Mouse (Mus musculus) fat pad, adult 2 months (tissue): ENCODE results near the gene Olfr1434.
"Not testable (repeated sequence)": the region's sequence is repeated elsewhere in the genome, so short reads cannot be mapped to it uniquely, and the experiment has no call there.

Source experiments
- DNase-seq: peaks from one replicate; pipeline ENCODE4 v3.0.0-alpha.2; 2011; ENCODE audit warnings: low read depth, low spot score; ENCODE audit errors: extremely low read depth

The Olfr1434 gene

DNA sequence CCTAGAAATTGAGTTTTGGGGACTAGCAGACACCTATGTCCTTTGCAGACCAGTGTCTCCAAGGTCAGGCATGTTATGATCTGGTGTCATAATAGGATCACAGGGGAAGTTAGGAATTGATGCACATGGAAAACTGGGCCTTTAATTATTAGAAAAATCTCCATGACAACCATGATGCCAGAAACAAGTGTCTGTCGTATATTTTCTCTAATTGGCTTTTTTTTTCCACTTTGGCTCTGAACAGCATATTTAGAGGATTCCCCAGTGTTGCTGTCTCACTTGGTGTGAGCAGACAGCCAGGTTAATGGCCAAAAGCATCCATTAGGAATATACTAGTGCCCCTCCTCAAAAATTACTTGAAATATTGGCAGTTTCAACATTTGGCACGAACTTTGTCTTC is at the start of gene Olfr1434:
TSS of gene Olfr1434 (plus strand) at position 301 of the 400 bp plus-strand sequence.
- no peak for DNase-seq

- DNase-seq = not testable (repeated sequence)
Observed at GRCm38 (mm10) chr19:12232496-12232895, 47.2 kb upstream of the Olfr1434 start, which contains the start of gene Olfr1432. Gene Olfr1432, minus strand, starts transcription at chr19:12232596.

DNA sequence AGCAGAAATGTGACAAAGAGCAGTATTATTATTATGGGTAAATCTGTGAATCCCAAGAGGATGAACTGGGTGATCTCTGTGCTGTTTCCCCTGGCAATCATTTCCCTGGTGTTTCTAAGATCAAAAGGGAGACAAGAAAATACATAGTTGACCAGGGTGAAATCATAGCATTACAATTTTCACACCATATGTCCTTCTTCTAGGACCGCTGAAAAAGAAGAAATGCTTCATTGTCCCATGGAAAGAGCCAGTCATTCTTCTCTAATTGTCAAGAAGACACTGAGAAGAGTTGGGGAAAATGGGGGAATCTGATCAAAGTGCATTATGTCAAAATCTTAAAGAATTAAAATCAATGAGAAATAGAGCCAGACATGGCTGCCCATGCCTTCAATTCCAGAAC is 38.1 kb upstream of the Olfr1434 start, which contains the start of gene Olfr262:
TSS of gene Olfr262 (minus strand) at position 101 of the 400 bp plus-strand sequence.
- DNase-seq = no peak

DNA sequence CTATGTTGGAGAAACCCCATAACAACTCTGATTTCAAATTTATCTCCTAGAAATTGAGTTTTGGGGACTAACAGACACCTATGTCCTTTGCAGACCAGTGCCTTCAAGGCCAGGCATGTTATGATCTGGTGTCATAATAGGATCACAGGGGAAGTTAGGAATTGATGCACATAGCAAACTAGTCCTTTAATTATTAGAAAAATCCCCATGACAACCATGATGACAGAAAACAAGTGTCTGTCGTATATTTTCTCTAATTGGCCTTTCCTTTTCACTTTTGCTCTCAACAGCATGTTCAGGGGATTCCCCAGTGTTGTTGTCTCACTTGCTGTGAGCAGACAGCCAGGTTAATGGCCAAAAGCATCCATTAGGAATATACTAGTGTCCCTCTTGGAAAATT is 18.9 kb upstream of the Olfr1434 start, which contains the start of gene Olfr235:
TSS of gene Olfr235 (plus strand) at position 301 of the 400 bp plus-strand sequence.
- DNase-seq = no peak

DNA sequence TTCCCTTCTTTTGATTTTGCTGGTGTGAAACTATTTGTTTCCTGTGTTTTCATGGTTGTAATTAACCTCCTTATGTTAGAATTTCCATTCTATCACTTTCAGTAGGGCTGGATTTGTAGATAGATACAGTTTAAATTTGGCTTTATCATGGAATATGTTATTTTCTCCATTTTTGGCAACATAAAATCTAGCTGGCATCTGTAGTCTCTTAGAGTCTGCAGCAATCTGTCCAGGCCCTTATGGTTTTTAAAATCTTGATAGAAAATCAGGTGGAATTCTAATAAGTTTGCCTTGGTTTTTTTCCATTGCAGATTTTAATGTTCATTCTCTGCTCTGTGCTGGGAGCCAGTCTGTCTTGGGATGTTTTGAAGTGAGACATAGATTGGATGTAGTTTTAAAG is 13.3 kb downstream of the Olfr1434 start:
- DNase-seq = no peak

DNA sequence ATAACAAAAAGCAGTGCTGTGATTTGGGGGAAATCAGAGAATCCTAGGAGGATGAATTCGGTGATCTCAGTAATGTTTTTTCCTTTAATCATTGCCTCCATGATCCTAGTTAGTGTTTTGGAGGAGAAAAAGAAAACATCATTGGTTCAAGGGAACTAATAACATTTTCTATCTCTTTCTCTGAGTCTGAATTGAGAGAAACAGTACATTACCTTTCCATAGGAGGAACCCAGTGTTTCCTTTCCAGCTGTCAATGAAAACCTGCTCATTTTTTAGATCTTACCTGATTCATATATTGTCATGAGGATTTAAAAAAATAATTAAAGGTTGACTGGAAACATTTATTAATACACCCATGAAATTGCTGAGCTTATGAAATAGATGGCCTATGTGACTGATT is 19.4 kb downstream of the Olfr1434 start, which contains the start of gene Olfr1436:
TSS of gene Olfr1436 (minus strand) at position 101 of the 400 bp plus-strand sequence.
- not testable (repeated sequence) for DNase-seq

DNA sequence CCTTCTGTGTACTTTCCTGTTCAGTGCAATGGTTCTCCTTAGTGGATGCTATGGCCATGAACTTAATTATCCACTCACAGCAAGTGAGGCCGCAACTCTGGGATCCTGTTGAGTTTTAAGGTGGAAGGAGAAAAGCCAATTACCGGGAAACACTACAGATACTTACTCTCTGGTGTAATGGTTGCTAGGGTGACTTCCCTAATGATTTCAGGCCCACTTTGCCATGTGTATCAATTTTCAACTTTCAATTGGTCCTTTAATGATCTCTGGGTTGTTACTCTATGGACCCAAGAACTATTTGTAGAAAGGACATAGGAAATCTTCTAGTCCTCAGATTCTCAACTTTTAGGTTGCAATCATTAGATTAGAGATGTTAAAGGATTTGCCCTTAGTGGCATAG is 45.3 kb downstream of the Olfr1434 start, which contains the start of gene Olfr1437:
TSS of gene Olfr1437 (minus strand) at position 101 of the 400 bp plus-strand sequence.
- no peak for DNase-seq
